Mouse (Mus musculus) gastrocnemius, adult 8-10 months (tissue): ENCODE measurements around the gene Ofcc1. TPM values are rescaled to one million over a fixed set of nuclear protein-coding genes. Genes with fewer than 3 reads are reported as not detected.

Experiments
- DNase-seq, 2 experiments: peaks; one replicate each; pipeline ENCODE4 v3.0.0; 2022; ENCODE audit warnings: low spot score in 2 of 2
- total RNA-seq, 4 experiments: library from RNA; stranded (reverse); gene quantifications; 2 replicates each; pipeline ENCODE4 v1.2.4; 2022

The Ofcc1 gene
- total RNA-seq: not detected

DNA sequence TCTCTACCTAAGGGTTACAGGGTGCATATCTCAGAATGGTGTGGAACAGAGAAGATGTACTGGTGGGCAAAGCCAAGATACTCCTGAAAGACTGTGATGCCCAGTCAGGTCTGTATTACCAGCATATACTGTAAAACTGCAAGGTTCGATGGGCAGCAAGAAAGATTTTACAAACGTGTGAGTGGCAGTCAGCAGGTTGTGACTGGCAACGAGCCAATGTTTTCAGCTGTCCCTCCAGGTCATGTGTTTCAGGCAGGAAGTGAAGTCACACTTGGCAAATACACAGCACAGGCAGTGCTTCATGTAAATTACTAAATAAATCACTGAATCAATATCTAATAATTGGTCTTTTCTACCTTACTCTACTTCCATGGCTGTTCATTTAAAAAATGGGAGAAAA lies at the start of gene Ofcc1:
Ofcc1 (minus strand) TSS at position 163 of the 400 bp plus-strand sequence.
- no peak for DNase-seq

DNA sequence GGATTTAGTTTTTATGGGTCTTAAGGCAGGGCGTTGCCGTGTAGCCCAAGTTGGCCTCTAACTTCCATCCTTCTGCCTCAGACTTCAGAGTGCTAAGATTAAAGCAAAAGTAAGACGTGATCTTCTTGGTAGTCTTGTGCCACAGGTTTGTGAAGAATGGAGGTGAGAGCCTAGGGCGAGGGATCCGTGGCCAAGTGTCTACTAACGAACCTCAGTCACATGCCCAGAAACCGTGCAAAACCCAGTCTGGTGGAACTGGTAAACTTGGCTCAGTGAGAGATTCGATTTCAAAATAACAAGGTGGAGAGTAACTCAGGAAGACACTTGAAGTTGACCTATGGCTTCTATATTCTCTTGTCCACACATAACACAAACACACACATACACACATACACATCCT lies 28.9 kb upstream of the Ofcc1 start:
- DNase-seq: no peak

DNA sequence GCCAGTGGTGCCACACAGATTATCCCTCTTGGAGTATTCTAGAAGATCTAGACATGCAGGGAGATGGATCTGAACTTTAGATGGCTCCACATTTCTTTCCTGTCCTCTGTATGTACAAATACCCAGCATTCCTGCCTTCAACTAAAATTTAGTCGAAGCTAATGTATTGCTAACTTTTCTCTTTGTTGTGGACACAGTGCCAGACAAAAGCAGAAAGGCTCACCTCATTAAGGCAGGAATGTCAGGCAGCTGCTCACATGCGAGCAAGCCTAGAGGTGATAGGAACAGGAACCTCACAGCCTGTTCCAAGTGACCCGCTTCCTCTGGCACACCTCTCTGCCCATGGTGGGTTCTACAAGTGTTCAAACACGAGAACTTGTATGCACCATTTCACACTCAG lies 26.2 kb upstream of the Ofcc1 start:
- DNase-seq: no peak

DNA sequence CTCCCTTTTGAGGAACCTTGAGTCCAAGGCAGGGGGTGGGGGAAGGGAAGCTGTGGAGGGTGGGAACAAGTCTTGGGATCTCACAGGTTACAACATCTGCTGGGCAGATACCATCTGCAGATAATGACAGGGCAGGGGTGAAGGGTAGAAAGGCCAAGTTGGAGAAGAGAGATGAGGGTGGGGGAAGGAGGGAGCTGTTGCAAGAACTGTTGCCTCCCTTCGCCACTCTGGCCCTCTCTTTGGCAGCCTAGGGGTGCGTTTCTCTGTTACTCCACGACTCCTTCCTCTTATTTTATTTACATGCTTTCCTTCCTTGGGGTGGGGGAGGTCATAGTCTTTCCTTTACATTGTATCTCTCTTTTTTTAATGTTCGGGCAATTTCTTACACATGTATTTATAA lies 23.7 kb upstream of the Ofcc1 start:
- no peak for DNase-seq

DNA sequence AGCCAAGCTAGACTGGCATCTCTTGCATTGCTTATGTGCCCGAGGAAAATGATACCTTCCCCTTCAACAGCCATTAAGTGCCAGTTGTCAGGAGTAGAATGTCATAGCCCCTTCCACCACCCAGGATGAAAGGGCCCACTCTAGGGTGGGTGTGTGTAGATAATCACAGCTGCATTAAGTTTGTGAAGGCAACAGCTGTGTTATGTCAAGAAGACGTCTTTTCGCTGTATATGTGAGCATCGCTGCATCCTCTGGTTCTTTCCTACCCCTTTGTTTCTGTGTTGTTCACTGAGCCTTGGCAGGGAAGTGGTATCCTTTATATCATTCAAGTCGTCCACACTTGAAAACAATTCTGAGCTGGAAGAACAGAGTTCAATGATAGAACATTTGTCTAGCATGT lies 15.5 kb upstream of the Ofcc1 start:
- no peak for DNase-seq

DNA sequence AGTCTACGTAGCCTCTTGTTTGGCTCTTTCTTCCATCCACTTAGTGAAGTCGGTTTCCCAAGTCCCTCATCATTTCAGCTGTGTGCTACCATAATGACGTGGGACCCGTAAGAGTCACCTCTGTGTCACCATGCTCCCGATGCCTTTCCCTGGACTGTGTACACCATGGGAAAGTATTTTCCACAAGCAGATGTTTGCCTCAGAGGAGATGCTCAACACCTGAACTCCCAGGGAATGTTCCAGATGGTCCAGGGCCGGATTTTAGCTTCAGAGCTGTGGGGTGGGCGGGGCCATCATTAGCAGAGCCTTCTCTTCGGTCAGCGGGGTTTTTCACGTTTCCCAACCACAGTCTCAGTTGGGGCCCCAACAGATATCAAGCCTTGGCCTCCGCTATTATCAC lies 5.5 kb upstream of the Ofcc1 start:
- DNase-seq: no peak

DNA sequence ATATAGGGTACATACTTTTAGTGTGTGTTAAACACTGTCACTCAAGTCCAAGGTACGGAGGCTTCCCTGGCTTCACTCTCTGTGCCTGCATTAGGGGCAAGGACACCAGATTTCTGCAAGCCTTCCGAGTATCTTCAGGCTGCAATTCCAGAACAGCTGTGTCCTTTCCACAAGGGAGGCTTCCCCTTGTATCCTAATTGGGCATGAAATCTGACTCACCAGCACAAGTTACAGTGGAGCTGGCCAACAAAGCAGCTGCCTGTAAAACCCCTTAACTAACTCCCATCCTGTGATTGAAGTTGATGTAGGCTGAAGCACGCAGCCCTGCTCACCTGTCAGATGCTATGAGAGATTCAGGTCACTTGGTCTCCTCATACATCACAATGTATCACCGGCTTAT lies 3.6 kb upstream of the Ofcc1 start:
- DNase-seq: no peak

DNA sequence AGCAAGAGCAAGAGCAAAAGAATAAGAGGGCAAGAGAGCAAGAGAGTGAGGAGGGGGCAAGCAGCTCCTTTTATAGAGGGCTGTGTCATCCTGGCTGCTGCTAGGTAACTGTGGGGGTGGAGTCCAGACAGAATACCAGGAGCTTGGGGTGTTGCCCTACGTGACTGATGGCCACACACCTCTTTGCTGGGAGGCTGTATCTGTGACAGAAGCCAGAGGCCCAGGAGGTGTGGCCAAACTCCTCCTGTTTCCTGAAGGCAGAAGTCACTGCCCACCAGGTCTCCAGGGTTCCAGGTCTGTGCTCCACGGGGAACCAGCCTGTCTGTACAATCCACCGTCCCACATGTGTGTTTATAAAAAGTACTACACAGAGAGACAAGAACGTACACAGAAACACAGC lies 558 bp downstream of the Ofcc1 start:
- no peak for DNase-seq

DNA sequence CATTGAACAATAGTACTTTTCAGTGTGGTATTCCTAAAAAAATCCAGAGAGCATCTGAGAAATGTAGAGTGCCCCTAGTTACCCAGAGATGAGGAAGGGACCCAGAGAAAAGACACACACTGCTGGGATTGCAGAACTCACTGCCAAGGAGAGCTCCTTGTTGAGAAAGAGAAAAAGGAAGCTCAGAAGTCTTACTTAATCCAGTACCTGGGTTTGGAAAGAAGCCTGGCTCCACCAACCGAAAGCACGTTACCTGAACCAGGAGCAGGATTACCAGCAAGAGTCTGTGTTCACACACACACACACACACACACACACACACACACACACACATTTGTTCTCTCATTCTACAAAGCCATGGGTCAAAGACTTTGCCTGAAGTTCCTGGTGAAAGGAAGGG lies 14.2 kb downstream of the Ofcc1 start:
- no peak for DNase-seq

DNA sequence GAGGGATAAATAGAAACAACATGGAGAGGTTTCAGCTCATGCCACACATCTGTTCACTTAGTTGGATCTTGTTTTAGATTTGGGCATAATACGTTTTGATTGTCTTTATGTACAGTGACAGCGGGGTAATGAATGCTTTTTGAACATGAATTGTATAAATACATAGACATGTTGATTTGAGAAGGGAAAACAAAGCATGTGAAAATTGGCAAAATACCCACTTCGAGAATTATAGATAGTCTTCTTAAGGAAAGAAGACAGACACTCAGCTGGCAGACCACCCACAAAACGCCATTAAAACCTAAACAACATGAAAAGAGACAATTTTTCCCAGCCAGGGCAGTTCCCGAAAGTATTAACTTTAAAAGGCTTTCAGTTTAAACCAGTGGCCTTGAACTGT lies 37.9 kb downstream of the Ofcc1 start:
- DNase-seq: no peak

DNA sequence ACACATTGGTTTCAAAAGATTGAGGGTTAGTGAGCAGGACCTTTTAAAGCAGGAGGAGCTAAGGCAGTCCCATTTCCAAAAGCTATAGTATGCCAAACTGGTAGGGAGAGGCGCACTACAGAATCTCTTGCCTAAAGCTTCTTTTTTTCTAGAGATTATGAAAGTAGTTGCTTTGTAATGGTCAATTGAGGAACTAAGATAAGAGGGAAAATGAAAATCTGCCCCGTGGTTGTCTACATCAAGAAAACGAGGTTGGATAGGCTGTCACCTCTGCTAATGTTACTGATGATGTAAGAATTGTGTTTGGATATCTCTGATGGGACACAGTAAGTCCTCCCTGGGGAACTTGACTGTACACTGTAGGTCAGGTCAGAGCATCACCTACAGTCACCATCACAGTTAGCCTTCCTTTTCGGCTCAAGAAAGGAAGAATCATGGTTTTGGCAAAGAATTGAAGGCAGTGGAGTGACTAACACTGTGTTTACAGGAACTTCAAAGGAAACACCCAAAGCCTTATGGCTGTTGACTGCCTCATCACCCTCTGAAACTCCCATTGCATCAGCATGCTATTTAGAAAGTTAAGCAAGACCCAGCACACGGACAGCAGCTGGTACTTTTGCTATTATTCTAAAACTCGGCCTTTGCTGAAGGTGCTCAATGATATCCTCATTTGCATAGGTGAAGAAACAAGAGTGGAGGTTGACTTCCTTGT lies 40.3 kb downstream of the Ofcc1 start:
- no peak for DNase-seq

DNA sequence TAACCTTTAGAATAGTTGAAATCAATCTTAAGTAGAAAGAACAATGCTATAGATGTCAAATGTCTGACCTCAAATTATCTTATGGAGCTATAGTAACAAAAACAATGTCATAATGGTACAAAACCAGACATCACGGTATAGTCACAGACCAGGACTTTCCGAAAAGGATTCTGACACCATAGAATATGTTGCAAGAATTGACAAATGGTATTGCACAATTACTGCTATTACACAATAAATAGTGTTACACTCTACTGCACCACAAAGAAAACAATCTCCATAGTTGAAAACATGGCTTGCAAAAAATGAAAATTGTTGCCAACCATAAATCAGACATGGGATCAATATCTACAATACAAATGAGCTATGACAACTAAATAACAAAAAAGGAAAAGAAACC lies 43.5 kb downstream of the Ofcc1 start:
- no peak for DNase-seq

DNA sequence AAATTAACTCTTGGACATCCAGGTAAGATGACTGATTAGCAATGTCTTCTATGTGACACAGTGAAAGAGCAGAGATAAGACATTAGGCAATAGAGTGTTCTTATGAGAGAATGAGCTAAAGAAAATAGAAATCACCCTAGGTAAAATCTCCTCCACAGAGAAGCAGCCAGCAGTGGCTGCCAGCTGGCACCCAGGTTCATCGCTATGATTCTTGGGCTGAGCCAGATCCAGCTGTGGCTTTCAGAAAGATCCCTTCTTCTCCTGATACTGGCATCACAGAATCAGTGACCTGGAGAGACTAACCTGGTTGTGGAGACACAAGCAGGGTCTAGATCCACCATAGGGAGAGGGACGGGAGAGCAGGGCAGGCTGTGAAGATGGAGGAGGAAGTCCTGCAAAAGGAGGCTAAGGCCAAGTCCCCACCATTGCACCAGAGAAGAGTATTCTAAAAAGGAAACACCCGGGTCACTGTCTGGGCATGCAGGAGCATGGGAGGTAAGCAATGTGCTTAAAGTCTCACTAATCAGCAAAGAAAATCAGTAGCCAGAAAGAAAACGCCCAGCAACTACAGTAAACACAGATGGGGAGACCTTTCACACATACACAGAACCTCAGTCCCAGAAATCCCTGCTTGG lies 46.0 kb downstream of the Ofcc1 start:
- DNase-seq: no peak

DNA sequence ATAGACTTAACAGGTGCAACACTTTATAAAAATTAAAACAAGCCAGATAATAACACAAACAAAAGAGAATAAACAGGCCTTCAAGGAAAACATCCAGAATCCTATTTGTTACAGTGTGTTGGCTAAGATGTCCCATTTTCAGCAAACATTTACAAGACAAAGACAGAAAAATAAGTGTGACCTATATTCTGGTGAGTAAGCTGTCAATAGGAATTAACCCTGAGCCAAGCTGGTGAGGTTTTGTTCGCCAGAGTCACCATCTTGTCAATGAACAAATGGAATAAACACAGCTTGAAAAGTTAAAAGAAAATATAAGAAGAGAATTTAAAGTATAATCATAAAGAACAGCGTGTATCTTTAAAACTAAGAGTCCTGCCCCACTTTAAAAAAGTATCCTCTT lies 68.4 kb downstream of the Ofcc1 start:
- DNase-seq: no peak

DNA sequence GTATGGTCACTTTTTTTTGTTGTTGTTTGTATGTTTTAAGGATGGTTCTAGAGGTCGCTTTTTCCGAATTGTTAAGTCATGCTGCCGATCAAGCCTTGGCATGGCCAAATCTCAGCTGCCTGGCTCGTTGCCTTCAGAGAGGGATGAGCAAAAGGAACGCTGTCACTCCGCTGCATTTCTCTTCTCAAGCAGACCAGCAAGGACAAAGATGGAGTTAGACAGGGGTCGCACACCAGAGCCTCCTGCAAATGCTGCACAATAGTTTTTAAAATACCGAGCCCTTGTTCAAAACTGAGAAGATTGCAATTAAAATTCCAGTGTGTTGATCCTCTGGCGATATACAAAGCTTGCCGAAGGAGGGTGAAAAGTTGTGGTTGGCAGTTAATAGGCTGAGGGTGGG lies 70.4 kb downstream of the Ofcc1 start:
- no peak for DNase-seq

DNA sequence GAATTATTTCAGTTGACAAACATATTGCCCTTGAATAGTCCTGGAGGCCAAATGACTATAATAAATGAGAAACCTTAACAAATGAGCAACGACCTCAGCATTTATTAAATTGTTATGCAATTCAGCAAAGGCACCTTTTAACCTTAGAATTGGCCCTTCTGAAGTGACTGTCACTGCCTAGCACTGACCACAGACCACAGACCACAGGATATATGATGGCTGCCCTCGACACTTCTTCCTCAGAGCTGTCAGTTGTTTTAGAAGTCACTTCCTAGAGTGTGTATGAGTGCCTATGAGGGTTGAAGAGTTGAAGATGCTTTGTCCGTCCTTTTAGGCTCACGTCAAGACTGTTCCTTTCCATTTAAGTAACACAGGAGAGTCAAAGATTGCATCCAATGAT lies 72.6 kb downstream of the Ofcc1 start:
- no peak for DNase-seq

DNA sequence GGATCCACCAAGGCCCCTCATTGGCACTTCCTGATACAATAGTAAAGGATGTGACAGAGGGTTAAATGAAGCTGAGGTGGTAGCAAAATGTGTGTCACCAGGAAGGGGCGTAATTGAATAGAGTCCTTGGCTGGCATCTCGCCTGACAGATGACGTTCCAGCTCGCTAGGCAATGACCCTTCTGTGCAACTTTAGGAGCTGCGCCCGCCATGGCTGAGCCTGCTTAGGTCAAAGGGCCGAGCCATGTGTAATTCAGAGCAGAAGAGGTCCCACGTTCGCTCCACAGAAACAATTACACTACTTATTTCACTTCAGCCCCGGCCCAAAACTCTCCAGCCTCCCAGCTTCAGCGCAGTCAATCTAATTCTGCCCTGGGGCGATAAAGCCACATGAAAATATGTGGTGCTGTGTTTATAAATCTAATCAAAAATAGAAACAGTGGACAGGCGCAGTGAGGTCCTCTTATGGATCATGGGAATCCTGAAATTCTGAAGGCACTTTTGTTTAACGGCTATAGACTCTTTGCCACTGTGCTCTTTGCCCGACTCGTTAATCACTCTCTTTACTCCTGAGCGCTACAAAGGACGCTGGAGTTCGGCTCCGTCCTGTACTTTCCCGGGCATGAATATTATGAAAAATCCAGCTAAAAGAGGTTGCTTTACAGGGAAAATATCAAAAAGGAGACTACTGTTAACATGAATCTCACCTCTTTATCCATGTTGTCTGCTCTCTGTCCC lies 73.8 kb downstream of the Ofcc1 start:
- DNase-seq: no peak

DNA sequence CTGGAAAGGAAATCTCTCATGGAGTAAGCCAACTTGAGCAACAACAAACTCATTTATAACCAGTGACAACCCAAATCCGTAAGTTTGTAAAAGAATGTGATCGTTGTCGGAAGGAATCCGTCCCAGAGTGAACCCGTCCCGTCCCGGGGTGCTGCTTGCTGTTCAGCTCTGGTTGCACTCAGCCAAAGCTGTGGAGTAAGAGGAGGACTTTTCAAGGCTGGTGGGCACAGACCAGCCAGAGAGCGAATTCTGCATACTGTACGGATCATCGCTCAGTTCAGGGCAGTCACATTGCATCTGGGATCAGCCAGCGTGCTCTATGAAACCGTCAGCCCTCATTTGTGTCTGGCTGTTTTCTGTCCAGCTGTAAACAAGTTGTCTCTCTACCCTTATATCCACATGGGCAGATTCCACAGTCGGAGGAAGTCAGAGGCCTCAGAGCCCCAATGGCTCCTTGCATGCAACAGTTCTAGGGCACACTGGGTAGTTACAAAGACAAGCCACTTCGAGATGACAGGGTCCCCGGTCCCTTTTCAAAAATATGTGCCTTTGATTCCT lies 75.9 kb downstream of the Ofcc1 start:
- no peak for DNase-seq

DNA sequence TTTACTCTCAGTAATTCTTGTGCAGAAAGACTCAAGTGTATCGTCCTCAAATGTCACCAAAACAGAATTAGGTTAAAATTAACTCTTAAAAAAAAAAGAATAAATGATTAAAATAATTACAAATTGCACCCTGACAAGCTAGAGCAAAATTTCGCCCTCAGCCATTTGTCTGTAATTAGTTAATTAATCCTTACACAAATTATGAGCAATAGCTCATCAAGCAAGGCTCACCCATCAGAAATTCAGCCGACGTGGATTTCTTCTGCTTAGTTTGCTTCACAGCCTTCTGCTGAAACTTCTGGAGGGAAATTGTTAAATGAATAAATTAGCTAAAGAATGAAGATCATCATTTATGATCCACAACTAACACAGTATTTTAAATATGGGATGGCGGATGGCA lies 80.6 kb downstream of the Ofcc1 start:
- DNase-seq: no peak

DNA sequence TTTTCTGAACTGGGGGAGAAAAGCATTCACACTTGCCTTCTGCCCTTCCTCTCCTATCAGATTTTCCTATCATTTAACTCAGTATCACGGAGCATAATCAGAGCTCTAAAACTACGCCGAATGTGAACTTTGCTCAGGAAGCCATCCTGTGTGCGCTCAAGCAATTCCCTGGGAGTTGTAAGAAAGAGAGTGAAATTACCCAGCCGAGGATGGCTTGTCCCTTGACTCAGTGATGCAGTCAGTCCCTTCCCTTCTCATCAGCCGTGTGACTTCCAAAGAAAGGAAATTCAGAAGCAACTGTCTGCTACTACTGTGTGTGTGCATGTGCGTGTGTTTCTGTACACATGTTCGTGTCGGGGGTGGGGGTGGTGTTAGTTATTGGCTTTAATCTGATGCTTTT lies 93.7 kb downstream of the Ofcc1 start:
- no peak for DNase-seq

DNA sequence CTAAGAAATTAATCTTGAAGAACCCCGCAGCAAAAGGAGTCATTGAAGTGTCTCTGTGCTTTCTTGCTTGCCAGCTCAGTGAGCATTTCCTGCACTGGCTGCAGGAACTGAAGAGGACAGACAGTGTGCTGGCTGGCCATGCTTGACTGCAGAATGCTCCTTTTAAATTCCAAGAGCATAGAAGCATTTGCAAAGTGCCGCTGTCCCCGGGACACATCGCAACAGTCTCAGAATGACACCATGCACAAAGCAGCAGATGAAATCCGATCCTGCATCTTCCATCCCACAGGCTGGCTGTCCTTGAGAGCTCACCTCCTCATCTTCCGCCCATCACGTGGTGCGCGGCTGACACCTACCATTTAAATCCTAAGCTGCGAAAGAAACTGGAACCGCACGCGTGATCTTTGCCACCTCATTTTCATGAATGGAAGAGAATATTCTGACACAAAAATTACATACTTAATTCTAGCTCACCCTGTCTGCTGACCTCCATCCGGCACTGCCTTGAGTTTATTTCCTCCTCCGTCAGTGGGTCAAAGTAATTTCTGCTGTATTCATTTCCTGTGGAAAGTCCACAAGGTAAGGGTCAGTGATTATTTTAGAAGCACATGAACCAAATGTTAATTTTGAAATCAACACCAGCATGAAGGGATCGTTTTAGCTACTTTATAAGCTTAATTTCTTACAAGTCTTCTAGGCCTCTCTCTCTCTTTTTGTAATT lies 98.0 kb downstream of the Ofcc1 start:
- DNase-seq: no peak

DNA sequence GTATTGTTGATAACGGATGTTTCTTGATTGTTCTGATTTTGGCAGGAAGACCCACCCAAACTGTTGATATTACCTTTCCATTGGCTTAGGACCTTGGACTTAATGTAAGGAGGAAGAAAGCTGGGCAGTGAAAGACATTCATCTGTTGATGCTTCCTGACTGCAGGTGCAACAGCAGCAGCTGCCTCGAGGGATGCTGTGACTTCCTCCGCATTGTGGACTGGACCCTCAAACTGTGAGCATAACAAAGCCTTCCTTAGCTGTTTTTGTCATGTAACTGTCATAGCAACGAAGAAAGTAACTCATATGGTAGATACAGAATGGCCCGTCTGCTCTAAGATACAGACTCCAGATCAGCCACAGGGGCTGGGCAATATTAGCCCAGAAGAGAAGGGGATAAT lies 102.5 kb downstream of the Ofcc1 start:
- DNase-seq: no peak
